In the genomic region with DNA sequence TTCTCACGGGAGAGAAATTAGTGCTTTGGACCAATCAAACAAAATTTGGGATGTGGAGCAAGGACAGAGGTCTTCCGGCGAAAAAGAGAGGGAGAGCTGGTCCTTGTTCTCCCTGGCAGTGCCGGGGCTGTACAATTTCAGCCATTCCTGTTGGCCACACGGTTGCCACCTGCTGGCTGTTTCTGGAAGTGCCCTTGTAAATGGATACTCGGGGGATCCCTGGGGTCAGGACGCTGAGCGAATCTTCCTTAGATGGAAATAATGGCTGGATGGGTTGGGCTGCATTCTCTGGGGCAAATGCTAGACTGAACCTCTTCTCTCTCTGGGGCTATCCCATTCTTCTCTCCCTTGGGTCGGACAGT, we compare ENCODE assay signal across 8 mouse cellular contexts. TPM values are rescaled to one million over a fixed set of nuclear protein-coding genes. Genes with fewer than 3 reads are reported as not detected.
DNase-seq lines count a peak whose midpoint lies in the region; ATAC-seq lines count a peak whose summit lies in the region.

No protein-coding gene starts in this region.

- ATAC-seq in intestine, embryonic 14.5 days (replicated peaks; ENCODE audit: low FRiP score, low TSS enrichment, low read depth) = peak; percentile 73
- ATAC-seq in megakaryocyte-erythroid progenitor cell, adult 5-6 weeks (replicated peaks; ENCODE audit: low FRiP score, low TSS enrichment, poor library complexity, severe bottlenecking) = peak; percentile 62

- no peak overlapping the region; the same call in 1 of the 2 replicates for H3K27ac ChIP-seq in intestine, embryonic 14.5 days (ENCODE audit: low read depth)

- H3K4me3 ChIP-seq in intestine, embryonic 14.5 days (ENCODE audit: low read depth, low read length) = peak overlapping the region; percentile 49

- H3K4me2 ChIP-seq in intestine, embryonic 14.5 days (ENCODE audit: low read length) = peak overlapping the region; percentile 95

- H3K27me3 ChIP-seq in intestine, embryonic 14.5 days (replicated peaks; ENCODE audit: control insufficient read depth, insufficient read depth, low read length) = 0 out of 2 replicates have a peak, but pooled peaks cover 4% of the 10 kb centered on the region

- H3K4me1 ChIP-seq in intestine, embryonic 14.5 days (replicated peaks; ENCODE audit: control insufficient read depth, insufficient read depth, low read length) = 0 out of 2 replicates have a peak, but pooled peaks cover 4% of the 10 kb centered on the region

- H3K36me3 ChIP-seq in intestine, embryonic 14.5 days (ENCODE audit: control insufficient read depth, insufficient read depth, low read length) = no peaks in the 10 kb centered on the region

- intact Hi-C loops in gastrocnemius, postnatal 14 days (cut with DNase I; ENCODE audit: low total_unique reads) = no loop called here
- intact Hi-C loops in left cerebral cortex, postnatal 14 days (cut with DNase I) = no loop called here

- under 1% methylated on average over 9 of the region's 9 CpGs for WGBS in intestine, embryonic 14.5 days

- peak overlapping the region; percentile 44 for H3K9ac ChIP-seq in intestine, embryonic 14.5 days (ENCODE audit: low read length)

- H3K9me3 ChIP-seq in intestine, embryonic 14.5 days (ENCODE audit: control insufficient read depth, low read length) = no peaks in the 10 kb centered on the region

- peak; percentile 81 for DNase-seq in adipocyte (ENCODE audit: low spot score)
- peak; percentile 94 for DNase-seq in embryo, embryonic 10 days (ENCODE audit: low spot score)
- peak; percentile 83 for DNase-seq in gastrocnemius, postnatal 14 days
- peak; percentile 98 for DNase-seq in intestine, embryonic 14.5 days (ENCODE audit: low spot score)
- peak; percentile 88 to 91 for DNase-seq in left cerebral cortex, postnatal 14 days (ENCODE audit: low spot score in 2 of 2)
- peak; percentile 83 for DNase-seq in right cerebral cortex, postnatal 25 days
- peak; percentile 78 to 85 for DNase-seq in urinary bladder, postnatal 36 days (ENCODE audit: low spot score in 2 of 2)

RNA-seq across cellular contexts. Expression of a gene that starts 1.0 kb away (rescaled TPM):
- total RNA-seq in gastrocnemius, postnatal 14 days (2021) = 1 to 10 TPM; 1.7 to 2.4 TPM
- 11.6 and 12.4 TPM in 2 replicates for polyA plus RNA-seq in intestine, embryonic 14.5 days (2014; fragmentation: Nextera tagmentation; extraction: Ambion mirVana)
- 10 to 100 TPM; 21.9 to 22.2 TPM for total RNA-seq in left cerebral cortex, postnatal 14 days (2021)
- total RNA-seq in megakaryocyte-erythroid progenitor cell, adult 5-6 weeks (2014; fragmentation: Nextera tagmentation) = 31.3 and 45.4 TPM in 2 replicates
- 12.2 and 25.6 TPM in 2 replicates for total RNA-seq in megakaryocyte-erythroid progenitor cell, adult 5-6 weeks (2017)

RNA-seq across cellular contexts. Expression of a gene that starts 24.3 kb away (rescaled TPM):
- 1,000 to 10,000 TPM; 1,001 to 1,005 TPM for total RNA-seq in gastrocnemius, postnatal 14 days (2021)
- polyA plus RNA-seq in intestine, embryonic 14.5 days (2014; fragmentation: Nextera tagmentation; extraction: Ambion mirVana) = 2,820 and 3,158 TPM in 2 replicates
- total RNA-seq in left cerebral cortex, postnatal 14 days (2021) = 1,000 to 10,000 TPM; 1,710 to 1,861 TPM
- total RNA-seq in megakaryocyte-erythroid progenitor cell, adult 5-6 weeks (2014; fragmentation: Nextera tagmentation) = 729 and 731 TPM in 2 replicates
- 1,059 and 1,094 TPM in 2 replicates for total RNA-seq in megakaryocyte-erythroid progenitor cell, adult 5-6 weeks (2017)

RNA-seq across cellular contexts. Expression of a gene that starts 36.2 kb away (rescaled TPM):
- 10 to 100 TPM; 15.4 to 20.4 TPM for total RNA-seq in gastrocnemius, postnatal 14 days (2021)
- polyA plus RNA-seq in intestine, embryonic 14.5 days (2014; fragmentation: Nextera tagmentation; extraction: Ambion mirVana) = 31.1 and 44.9 TPM in 2 replicates
- 10 to 100 TPM; 37.7 to 45.0 TPM for total RNA-seq in left cerebral cortex, postnatal 14 days (2021)
- total RNA-seq in megakaryocyte-erythroid progenitor cell, adult 5-6 weeks (2014; fragmentation: Nextera tagmentation) = 113 and 115 TPM in 2 replicates
- total RNA-seq in megakaryocyte-erythroid progenitor cell, adult 5-6 weeks (2017) = 56.1 and 64.9 TPM in 2 replicates
